Mouse (Mus musculus) ES-E14 (cell line): ENCODE results near the gene Irak2. TPM values are rescaled to one million over a fixed set of nuclear protein-coding genes. Genes with fewer than 3 reads are reported as not detected.
A peak's percentile ranks its signal among the peaks of the same experiment; 100 is the strongest.

Source experiments
- DNase-seq: peaks from one replicate; pipeline ENCODE4 v3.0.0-alpha.2; 2013; ENCODE audit warnings: low read depth, low spot score
- H3K27ac ChIP-seq: 2 replicates; pipeline ENCODE4 v1.5.1; 2012; ENCODE audit warnings: low read depth, mild to moderate bottlenecking, low read length, moderate library complexity, mixed read lengths; ENCODE audit not compliant: poor library complexity, insufficient read depth, severe bottlenecking
- H3K36me3 ChIP-seq: 2 replicates; pipeline ENCODE4 v1.6.1; 2012; ENCODE audit warnings: mild to moderate bottlenecking, low read length, moderate library complexity, mixed read lengths; ENCODE audit not compliant: control insufficient read depth, poor library complexity, insufficient read depth, severe bottlenecking
- H3K4me1 ChIP-seq, 2 experiments: fragments of 150-350 bp in 1 of 2; sonication (generic) in 1 of 2; 2 replicates each; pipeline ENCODE4 v1.6.1; 2012; ENCODE audit warnings: low read length in 2 of 2, mild to moderate bottlenecking in 1 of 2, mixed read lengths in 1 of 2; ENCODE audit not compliant: control insufficient read depth in 2 of 2, insufficient read depth in 2 of 2, poor library complexity in 1 of 2
- H3K4me3 ChIP-seq, 2 experiments: fragments of 150-350 bp in 1 of 2; sonication (generic) in 1 of 2; 2 replicates each; pipeline ENCODE4 v1.5.1; 2012; ENCODE audit warnings: low read length in 2 of 2, low read depth in 1 of 2, mild to moderate bottlenecking in 1 of 2, mixed read lengths in 1 of 2; ENCODE audit not compliant: insufficient read depth in 1 of 2, poor library complexity in 1 of 2, severe bottlenecking in 1 of 2
- H3K9ac ChIP-seq: 2 replicates; pipeline ENCODE4 v1.6.1; 2012; ENCODE audit warnings: low read depth, mild to moderate bottlenecking, low read length, mixed read lengths; ENCODE audit not compliant: poor library complexity, insufficient read depth, severe bottlenecking
- H3K9me3 ChIP-seq: fragments of 150-350 bp; sonication (generic); 2 replicates; pipeline ENCODE4 v1.6.1; 2012; ENCODE audit warnings: low read depth, mild to moderate bottlenecking, low read length; ENCODE audit not compliant: control insufficient read depth, insufficient read depth
- CHD2 ChIP-seq: IDR thresholded peaks from 2 replicates; pipeline ENCODE4 v1.6.1; 2014; ENCODE audit warnings: mild to moderate bottlenecking, low read depth, low read length, inconsistent platforms
- HCFC1 ChIP-seq: IDR thresholded peaks from 2 replicates; pipeline ENCODE4 v1.6.1; 2012; ENCODE audit warnings: low read length, inconsistent platforms, borderline replicate concordance; ENCODE audit not compliant: insufficient read depth
- MAFK ChIP-seq: IDR thresholded peaks from 2 replicates; pipeline ENCODE4 v1.6.1; 2014; ENCODE audit warnings: mild to moderate bottlenecking, low read depth, low read length, inconsistent platforms; ENCODE audit not compliant: insufficient read depth
- ZC3H11A ChIP-seq: IDR thresholded peaks from 2 replicates; pipeline ENCODE4 v1.6.1; 2012; ENCODE audit warnings: low read depth, mild to moderate bottlenecking, inconsistent platforms, low read length, borderline replicate concordance
- ZNF384 ChIP-seq: IDR thresholded peaks from 2 replicates; pipeline ENCODE4 v1.6.1; 2012; ENCODE audit warnings: low read depth, low read length, inconsistent platforms
- in situ Hi-C, 2 experiments: fragments of 600-800 bp; cut with MboI; formaldehyde crosslinking; loops; one replicate each; pipeline ENCODE4 v1.15.1; 2025; ENCODE audit warnings: low sequenced_read_pairs in 2 of 2, inconsistent platforms in 1 of 2; ENCODE audit not compliant: unreplicated experiment in 2 of 2
- total RNA-seq: library from RNA; depleted of rRNA; stranded (reverse); fragments of 300-350 nt; gene quantifications from 2 replicates; pipeline ENCODE4 v1.2.3, GENCODE M21; 2012

Irak2 gene
- total RNA-seq, 1 experiment = 22.0 TPM

- H3K4me3 ChIP-seq = peak overlapping the region; percentile 35 to 50
- peaks cover 7 to 32% of the 10 kb centered on the region in 2 experiments for H3K4me1 ChIP-seq
- peak; percentile 39 for DNase-seq
- in situ Hi-C loops = no loop called here
- H3K9me3 ChIP-seq = no peaks in the 10 kb centered on the region
- peak overlapping the region; percentile 87 for H3K27ac ChIP-seq
- H3K9ac ChIP-seq = peak overlapping the region; percentile 51
- H3K36me3 ChIP-seq = no peaks in the 10 kb centered on the region
- TF ChIP-seq MAFK (no peak), HCFC1 (no peak), CHD2 (no peak), ZNF384 (no peak), ZC3H11A (no peak)
These were observed 48.4 kb downstream of the Irak2 start for GRCm38 (mm10) chr6:113686551-113687125.

- no peak for DNase-seq
- peaks cover 8% of the 10 kb centered on the region; the same call in 1 of the 2 replicates for H3K36me3 ChIP-seq
- H3K4me1 ChIP-seq = peaks cover 7 to 21% of the 10 kb centered on the region in 2 experiments
- in situ Hi-C loops = no loop called here
- TF ChIP-seq MAFK = no peak
- TF ChIP-seq ZC3H11A = no peak
- TF ChIP-seq HCFC1 = 0 out of 2 replicates have a peak, but pooled peaks have one; percentile 26
- TF ChIP-seq ZNF384 = no peak
- TF ChIP-seq CHD2 = no peak
- H3K4me3 ChIP-seq = peak overlapping the region; percentile 11 to 56; a peak in 2 of 4 replicates
- no peaks in the 10 kb centered on the region for H3K9me3 ChIP-seq
- peak overlapping the region; percentile 30; the same call in 1 of the 2 replicates for H3K9ac ChIP-seq
- H3K27ac ChIP-seq = peak overlapping the region; percentile 87
These were observed 51.7 kb downstream of the Irak2 start for GRCm38 (mm10) chr6:113690008-113690399.

- Histone ChIP-seq H3K9ac (peak overlapping the region; percentile 69), H3K4me1 (peaks cover 8 to 17% of the 10 kb centered on the region in 2 experiments), H3K27ac (peak overlapping the region; percentile 87), H3K36me3 (peaks cover 8% of the 10 kb centered on the region; the same call in 1 of the 2 replicates), H3K4me3 (peak overlapping the region; percentile 22 to 56; a peak in 2 of 4 replicates), H3K9me3 (no peaks in the 10 kb centered on the region)
- in situ Hi-C loops = no loop called here
- peak; percentile 66 for DNase-seq
- TF ChIP-seq ZC3H11A (no peak), HCFC1 (0 out of 2 replicates have a peak, but pooled peaks have one; percentile 17)
These were observed 52.3 kb downstream of the Irak2 start for GRCm38 (mm10) chr6:113690400-113691083.

- H3K27ac ChIP-seq = peak overlapping the region; percentile 83
- no peaks in the 10 kb centered on the region for H3K9me3 ChIP-seq
- TF ChIP-seq ZNF384 (no peak), MAFK (no peak)
- no peak for DNase-seq
- H3K36me3 ChIP-seq = peaks cover 8% of the 10 kb centered on the region; the same call in 1 of the 2 replicates
- H3K4me3 ChIP-seq = peak overlapping the region in 1 of 2 experiments; percentile 56; a peak in 2 of 4 replicates
- in situ Hi-C loops = no loop called here
- H3K9ac ChIP-seq = peak overlapping the region; percentile 69
- peaks cover 13 to 15% of the 10 kb centered on the region in 2 experiments for H3K4me1 ChIP-seq
These were observed 52.8 kb downstream of the Irak2 start for GRCm38 (mm10) chr6:113691084-113691462.
